Mouse (Mus musculus) MEL-GATA-1-ER (cell line): ENCODE results near the gene Tbc1d22a.

Experiments
- DNase-seq: peaks from one replicate; pipeline ENCODE4 v3.0.0-alpha.2; 2012; ENCODE audit warnings: low read depth; ENCODE audit errors: extremely low read depth

The Tbc1d22a gene

GRCm38 (mm10) chr15:86334276-86334675 is 120.0 kb downstream of the Tbc1d22a start:
- DNase-seq: no peak

GRCm38 (mm10) chr15:86334745-86335144 is 120.5 kb downstream of the Tbc1d22a start:
- DNase-seq: no peak

- DNase-seq: no peak
Observed at GRCm38 (mm10) chr15:86335781-86336180, 121.5 kb downstream of the Tbc1d22a start.

- DNase-seq: no peak
Observed at GRCm38 (mm10) chr15:86337726-86338125, 123.5 kb downstream of the Tbc1d22a start.

- DNase-seq: no peak
Observed at GRCm38 (mm10) chr15:86339736-86340135, 125.5 kb downstream of the Tbc1d22a start.

- no peak for DNase-seq
Observed at GRCm38 (mm10) chr15:86340766-86341165, 126.5 kb downstream of the Tbc1d22a start.

- no peak for DNase-seq
Observed at GRCm38 (mm10) chr15:86342637-86343375, 128.5 kb downstream of the Tbc1d22a start.

- DNase-seq: no peak
Observed at GRCm38 (mm10) chr15:86344906-86345331, 130.7 kb downstream of the Tbc1d22a start.

GRCm38 (mm10) chr15:86345907-86346306 is 131.6 kb downstream of the Tbc1d22a start:
- DNase-seq: no peak

GRCm38 (mm10) chr15:86346606-86347005 is 132.3 kb downstream of the Tbc1d22a start:
- no peak for DNase-seq

GRCm38 (mm10) chr15:86354932-86355331 is 140.7 kb downstream of the Tbc1d22a start:
- no peak for DNase-seq

GRCm38 (mm10) chr15:86355857-86356256 is 141.6 kb downstream of the Tbc1d22a start:
- DNase-seq: no peak

GRCm38 (mm10) chr15:86360376-86360775 is 146.1 kb downstream of the Tbc1d22a start:
- DNase-seq: no peak

GRCm38 (mm10) chr15:86362306-86363150 is 148.3 kb downstream of the Tbc1d22a start:
- no peak for DNase-seq

- DNase-seq: peak; percentile 68
Observed at GRCm38 (mm10) chr15:86363841-86364295, 149.6 kb downstream of the Tbc1d22a start.

- DNase-seq: no peak
Observed at GRCm38 (mm10) chr15:86364948-86365658, 150.8 kb downstream of the Tbc1d22a start.

GRCm38 (mm10) chr15:86366726-86367125 is 152.5 kb downstream of the Tbc1d22a start:
- DNase-seq: no peak

- no peak for DNase-seq
Observed at GRCm38 (mm10) chr15:86367247-86367646, 153.0 kb downstream of the Tbc1d22a start.

GRCm38 (mm10) chr15:86370846-86371245 is 156.6 kb downstream of the Tbc1d22a start:
- no peak for DNase-seq

- DNase-seq: no peak
Observed at GRCm38 (mm10) chr15:86375262-86375661, 161.0 kb downstream of the Tbc1d22a start.

- DNase-seq: no peak
Observed at GRCm38 (mm10) chr15:86375860-86376394, 161.7 kb downstream of the Tbc1d22a start.
